Mouse (Mus musculus) retina, postnatal 7 days (tissue): ENCODE results near the gene Fgfr2.

Experiments used
- DNase-seq: peaks from one replicate; pipeline ENCODE4 v3.0.0-alpha.2; 2012; ENCODE audit warnings: low read depth, low spot score

Gene Fgfr2

GRCm38 (mm10) chr7:132722401-132723370 is 400.5 kb downstream of the Fgfr2 start:
- DNase-seq: no peak

- peak; percentile 87 for DNase-seq
Observed at GRCm38 (mm10) chr7:132720562-132720961, 402.6 kb downstream of the Fgfr2 start.

GRCm38 (mm10) chr7:132719570-132719969 is 403.6 kb downstream of the Fgfr2 start:
- DNase-seq: no peak

- no peak for DNase-seq
Observed at GRCm38 (mm10) chr7:132715259-132715658, 407.9 kb downstream of the Fgfr2 start.

GRCm38 (mm10) chr7:132714236-132714923 is 408.8 kb downstream of the Fgfr2 start:
- no peak for DNase-seq

GRCm38 (mm10) chr7:132713483-132714126 is 409.5 kb downstream of the Fgfr2 start:
- no peak for DNase-seq

GRCm38 (mm10) chr7:132712956-132713355 is 410.2 kb downstream of the Fgfr2 start:
- DNase-seq: no peak

GRCm38 (mm10) chr7:132712044-132712708 is 411.0 kb downstream of the Fgfr2 start:
- no peak for DNase-seq

- no peak for DNase-seq
Observed at GRCm38 (mm10) chr7:132711579-132711978, 411.6 kb downstream of the Fgfr2 start.

GRCm38 (mm10) chr7:132705130-132705529 is 418.0 kb downstream of the Fgfr2 start:
- DNase-seq: no peak

GRCm38 (mm10) chr7:132704310-132704875 is 418.8 kb downstream of the Fgfr2 start:
- no peak for DNase-seq

GRCm38 (mm10) chr7:132703515-132704309 is 419.4 kb downstream of the Fgfr2 start:
- DNase-seq: no peak

GRCm38 (mm10) chr7:132702492-132703070 is 420.6 kb downstream of the Fgfr2 start:
- no peak for DNase-seq

- no peak for DNase-seq
Observed at GRCm38 (mm10) chr7:132702024-132702423, 421.1 kb downstream of the Fgfr2 start.

- DNase-seq: no peak
Observed at GRCm38 (mm10) chr7:132701412-132701811, 421.7 kb downstream of the Fgfr2 start.

GRCm38 (mm10) chr7:132700107-132700506 is 423.0 kb downstream of the Fgfr2 start:
- DNase-seq: no peak

- DNase-seq: no peak
Observed at GRCm38 (mm10) chr7:132699639-132700038, 423.5 kb downstream of the Fgfr2 start.

- no peak for DNase-seq
Observed at GRCm38 (mm10) chr7:132699165-132699564, 424.0 kb downstream of the Fgfr2 start.

GRCm38 (mm10) chr7:132698737-132699136 is 424.4 kb downstream of the Fgfr2 start:
- no peak for DNase-seq

- DNase-seq: no peak
Observed at GRCm38 (mm10) chr7:132697258-132697796, 425.8 kb downstream of the Fgfr2 start.
